Mouse (Mus musculus) brain, embryonic 14.5 days (tissue): ENCODE results near the gene Grid2ip.
A peak's percentile ranks its signal among the peaks of the same experiment; 100 is the strongest.

Source experiments
- CTCF ChIP-seq: fragments of 200-500 bp; IDR thresholded peaks from 2 replicates; pipeline ENCODE4 v1.5.1; 2012; ENCODE audit warnings: inconsistent platforms, mild to moderate bottlenecking, moderate library complexity, borderline replicate concordance; ENCODE audit not compliant: insufficient read depth, insufficient read length; ENCODE audit errors: extremely low read depth
- POLR2A ChIP-seq: fragments of 200-500 bp; IDR thresholded peaks from 2 replicates; pipeline ENCODE4 v1.6.1; 2012; ENCODE audit warnings: mild to moderate bottlenecking, inconsistent platforms, borderline replicate concordance; ENCODE audit not compliant: poor library complexity, insufficient read depth, insufficient read length, severe bottlenecking; ENCODE audit errors: extremely low read depth

DNA sequence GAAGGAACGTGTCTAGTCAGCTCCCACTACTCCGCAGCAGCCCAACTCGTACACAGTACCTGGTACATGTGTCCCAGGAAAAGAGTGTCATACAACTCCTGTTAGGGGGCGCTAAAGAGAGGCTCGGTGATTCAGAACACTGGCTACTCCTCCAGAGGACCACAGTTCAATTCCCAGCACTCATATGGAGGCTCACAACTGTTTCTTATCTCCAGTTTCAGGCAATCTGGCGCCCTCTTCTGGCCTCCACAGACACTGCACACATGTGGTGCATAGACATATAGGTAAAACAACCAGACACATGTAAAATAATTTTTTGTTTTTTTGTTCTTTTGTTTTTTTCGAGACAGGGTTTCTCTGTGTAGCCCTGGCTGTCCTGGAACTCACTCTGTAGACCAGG lies 37.0 kb downstream of the Grid2ip start:
- TF ChIP-seq CTCF (peak; percentile 10; the same call in 1 of the 2 replicates), POLR2A (no peak)
